ENCODE assay signal across 18 mouse cellular contexts in the genomic region with DNA sequence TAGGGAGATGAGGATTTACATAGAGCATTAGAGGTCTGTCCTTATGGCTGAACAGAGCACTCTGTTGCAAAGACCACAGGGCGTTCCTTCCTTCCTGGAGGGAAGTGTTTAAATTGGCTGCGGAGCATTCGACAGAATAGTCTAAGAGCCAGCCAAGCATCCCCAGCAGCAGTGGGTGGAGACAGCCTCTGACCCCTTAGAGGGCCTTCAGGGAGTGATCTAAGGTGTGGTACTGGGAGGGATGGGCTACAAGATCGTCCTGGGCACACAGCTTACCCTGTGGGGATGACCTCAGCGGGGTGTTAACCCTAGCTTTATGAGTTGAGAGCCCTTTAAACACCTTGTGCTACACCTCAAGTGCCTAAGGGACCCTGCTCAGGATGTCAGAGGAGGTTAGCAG. TPM values are rescaled to one million over a fixed set of nuclear protein-coding genes. Genes with fewer than 3 reads are reported as not detected.
A peak's percentile ranks its signal among the peaks of the same experiment; 100 is the strongest.
DNase-seq lines count a peak whose midpoint lies in the region; ATAC-seq and TF ChIP-seq lines count a peak whose summit lies in the region.
"Had no signal": no experiment of that assay in that cellular context is flagged by ENCODE, and none has a peak within 500 bp of the region (broad histone marks: within the 10 kb centered on the region; RNA-seq: fewer than 3 reads in every experiment).

No protein-coding gene starts in this region.

- peaks cover 11% of the 10 kb centered on the region for H3K4me1 ChIP-seq in kidney, embryonic 15.5 days
- H3K4me1 ChIP-seq in lung, embryonic 16.5 days (replicated peaks; ENCODE audit: control insufficient read depth, insufficient read depth, low read length): peaks cover 8% of the 10 kb centered on the region
- peaks cover 7% of the 10 kb centered on the region for H3K4me1 ChIP-seq in lung, adult 2 months (ENCODE audit: control insufficient read depth, insufficient read depth, low read length)
- H3K4me1 ChIP-seq in megakaryocyte, embryonic 14.5 days: peaks cover 71% of the 10 kb centered on the region

- H3K9ac ChIP-seq in kidney, embryonic 15.5 days: no peak overlapping the region
- no peak overlapping the region for H3K9ac ChIP-seq in lung, embryonic 16.5 days (ENCODE audit: low read length)
- H3K9ac ChIP-seq: forebrain, postnatal 0 days; lung, embryonic 14.5 days had no signal

- no peak for TF ChIP-seq POLR2A in lung, adult 2 months (IDR thresholded peaks at IDR 0.05; ENCODE audit: borderline replicate concordance, extremely low read depth, low read depth, low read length)

- intact Hi-C loops in gastrocnemius, adult 2 months (cut with DNase I): no loop called here
- intact Hi-C loops in gastrocnemius, postnatal 36 days (cut with DNase I): loop anchor here (5.0 kb wide), 1 partner anchor 63 kb away; no protein-coding TSS in a partner anchor

- no peaks in the 10 kb centered on the region for H3K27me3 ChIP-seq in kidney, embryonic 15.5 days
- H3K27me3 ChIP-seq in lung, embryonic 16.5 days (ENCODE audit: control insufficient read depth, insufficient read depth, low read depth, low read length): no peaks in the 10 kb centered on the region
- no peaks in the 10 kb centered on the region for H3K27me3 ChIP-seq in megakaryocyte, embryonic 14.5 days (replicated peaks)

- WGBS in kidney, embryonic 15.5 days: 4% methylated on average over 5 of the region's 5 CpGs
- WGBS in lung, embryonic 16.5 days: 28% methylated on average over 5 of the region's 5 CpGs
- 21% methylated on average over 5 of the region's 5 CpGs for WGBS in lung, adult 2 months

- no peak overlapping the region for H3K4me3 ChIP-seq in gastrocnemius, adult 2 months
- no peak overlapping the region for H3K4me3 ChIP-seq in kidney, embryonic 15.5 days (replicated peaks)
- H3K4me3 ChIP-seq in lung, embryonic 16.5 days (ENCODE audit: low read length): no peak overlapping the region
- H3K4me3 ChIP-seq in lung, adult 2 months (replicated peaks; ENCODE audit: extremely low read depth, low read depth, low read length): no peak overlapping the region
- H3K4me3 ChIP-seq in megakaryocyte, embryonic 14.5 days (replicated peaks): peak overlapping the region; percentile 60

- no peaks in the 10 kb centered on the region for H3K9me3 ChIP-seq in kidney, embryonic 15.5 days (replicated peaks)
- H3K9me3 ChIP-seq in lung, embryonic 16.5 days (ENCODE audit: control insufficient read depth, low read length): 0 out of 2 replicates have a peak, but pooled peaks cover 3% of the 10 kb centered on the region
- peaks cover 9% of the 10 kb centered on the region for H3K9me3 ChIP-seq in megakaryocyte, embryonic 14.5 days

- DNase-seq in gastrocnemius, adult 2 months: no peak
- DNase-seq in gastrocnemius, postnatal 36 days: no peak
- DNase-seq in kidney, postnatal 4 days: no peak
- no peak for DNase-seq in lung, adult 2 months
- DNase-seq in right cerebral cortex, postnatal 4 days: no peak
- DNase-seq: adrenal gland, postnatal 36 days; cerebellum, adult 11 months; cerebellum, postnatal 10 days; forebrain, postnatal 0 days; heart, postnatal 10 days; kidney, postnatal 10 days; left cerebral cortex, postnatal 4 days; lung, embryonic 14.5 days; midbrain, embryonic 14.5 days had no signal

- peak; percentile 84 for ATAC-seq in kidney, embryonic 15.5 days (replicated peaks; ENCODE audit: low FRiP score)
- peak; percentile 52; the same call in 1 of the 2 replicates for ATAC-seq in lung, embryonic 16.5 days (ENCODE audit: low read depth)
- ATAC-seq: forebrain, postnatal 0 days had no signal

- no peaks in the 10 kb centered on the region for H3K36me3 ChIP-seq in kidney, embryonic 15.5 days
- no peaks in the 10 kb centered on the region for H3K36me3 ChIP-seq in lung, embryonic 16.5 days (ENCODE audit: control insufficient read depth, insufficient read depth, low read length)
- H3K36me3 ChIP-seq in megakaryocyte, embryonic 14.5 days (replicated peaks; ENCODE audit: low read length): peaks cover 40% of the 10 kb centered on the region

- no peak for TF ChIP-seq CTCF in gastrocnemius, adult 2 months (IDR thresholded peaks at IDR 0.05)
- TF ChIP-seq CTCF in lung, adult 2 months (IDR thresholded peaks at IDR 0.05; ENCODE audit: insufficient read depth, low read length): no peak

- peak overlapping the region; percentile 79 for H3K27ac ChIP-seq in gastrocnemius, adult 2 months
- peak overlapping the region; percentile 66 for H3K27ac ChIP-seq in kidney, embryonic 15.5 days
- no peak overlapping the region for H3K27ac ChIP-seq in lung, embryonic 16.5 days (ENCODE audit: low read length)

- no peak overlapping the region for H3K4me2 ChIP-seq in kidney, embryonic 15.5 days
- H3K4me2 ChIP-seq in lung, embryonic 16.5 days (ENCODE audit: low read depth, low read length): no peak overlapping the region
- H3K4me2 ChIP-seq: liver, embryonic 11.5 days; lung, embryonic 14.5 days had no signal

RNA-seq across cellular contexts. Expression of a gene that starts 24.9 kb away (rescaled TPM):
- 10 to 100 TPM; 18.0 to 19.5 TPM for total RNA-seq in gastrocnemius, adult 2 months (2021)
- total RNA-seq in gastrocnemius, postnatal 36 days (2021): 10 to 100 TPM; 16.3 to 21.5 TPM
- 18.7 and 20.5 TPM in 2 replicates for polyA plus RNA-seq in kidney, embryonic 15.5 days (2015; fragmentation: Nextera tagmentation; extraction: Ambion mirVana)
- 13.3 and 13.9 TPM in 2 replicates for polyA plus RNA-seq in lung, embryonic 16.5 days (2015; fragmentation: Nextera tagmentation; extraction: Ambion mirVana)
- polyA plus RNA-seq in lung, adult 2 months (2012; rRNA removed): 21.6 and 24.7 TPM in 2 replicates
- polyA plus RNA-seq in megakaryocyte, embryonic 14.5 days (2012; ENCODE audit: insufficient read depth, low replicate concordance): 2.5 and 7.7 TPM in 2 replicates
